Mouse (Mus musculus) brain, embryonic 14.5 days (tissue): ENCODE data around the gene Fbxl17.

Experiments used
- CTCF ChIP-seq: fragments of 200-500 bp; IDR thresholded peaks from 2 replicates; pipeline ENCODE4 v1.5.1; 2012; ENCODE audit warnings: inconsistent platforms, mild to moderate bottlenecking, moderate library complexity, borderline replicate concordance; ENCODE audit not compliant: insufficient read depth, insufficient read length; ENCODE audit errors: extremely low read depth
- POLR2A ChIP-seq: fragments of 200-500 bp; IDR thresholded peaks from 2 replicates; pipeline ENCODE4 v1.6.1; 2012; ENCODE audit warnings: mild to moderate bottlenecking, inconsistent platforms, borderline replicate concordance; ENCODE audit not compliant: poor library complexity, insufficient read depth, insufficient read length, severe bottlenecking; ENCODE audit errors: extremely low read depth

- TF ChIP-seq CTCF: no peak
- no peak for TF ChIP-seq POLR2A
Observed at GRCm38 (mm10) chr17:63071134-63071923, 428.5 kb downstream of the Fbxl17 start.
